Mouse (Mus musculus): ENCODE measurements at regions not wholly inside any gene's neighbourhood (a gene's known extent, or its start where the extent isn't known, plus 50 kb on each side); places are given as distances from the start of the nearest gene placed in this dataset.

DNA sequence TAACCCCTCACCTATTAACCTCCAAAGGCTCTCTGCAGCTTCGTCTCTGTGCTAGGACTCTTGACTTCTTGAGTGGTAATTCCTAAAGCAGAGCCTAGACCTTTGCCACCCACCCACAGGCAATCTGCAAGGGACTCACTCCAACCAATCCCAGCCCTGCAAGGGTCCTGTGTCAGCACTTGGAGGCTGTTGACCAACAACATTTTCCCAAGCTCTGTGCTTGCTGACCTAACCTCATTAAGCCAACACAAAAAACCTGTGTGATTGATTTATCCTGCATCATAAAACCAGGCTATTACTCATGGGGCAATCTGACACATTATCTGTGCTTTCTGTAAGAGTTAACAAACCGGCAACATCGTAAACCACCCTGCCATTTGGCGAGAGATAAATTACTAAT is 61.4 kb upstream of the Sox9 start:
- Histone ChIP-seq H3K79me2 (ENCODE audit: control insufficient read depth, insufficient read depth, low read length, poor library complexity) (no peaks in the 10 kb centered on the region), H3K9me3 (replicated peaks; ENCODE audit: insufficient read depth, low read length) (no peaks in the 10 kb centered on the region), H3K36me3 (ENCODE audit: control insufficient read depth in 1 of 2, insufficient read depth in 2 of 2, low read length in 2 of 2) (no peaks in the 10 kb centered on the region), H3K27me3 (ENCODE audit: control insufficient read depth in 1 of 2, insufficient read depth in 2 of 2, low read length in 2 of 2) (no peaks in the 10 kb centered on the region), H3K4me1 (ENCODE audit: control insufficient read depth in 1 of 2, insufficient read depth in 2 of 2, low read length in 2 of 2) (no peaks in the 10 kb centered on the region), H3K4me3 (ENCODE audit: control insufficient read depth in 1 of 2, insufficient read depth in 1 of 2, low read depth in 2 of 2, low read length in 2 of 2) (no peak overlapping the region), H3K9ac (ENCODE audit: control insufficient read depth, low read depth, low read length, poor library complexity, severe bottlenecking) (no peak overlapping the region), H3K27ac (ENCODE audit: control insufficient read depth, low read depth, low read length) (no peak overlapping the region)
- no peak for TF ChIP-seq ZMIZ1 (IDR thresholded peaks at IDR 0.05; ENCODE audit: low read depth, low read length)
- DNase-seq (ENCODE audit: low read depth, low spot score), result no peak

DNA sequence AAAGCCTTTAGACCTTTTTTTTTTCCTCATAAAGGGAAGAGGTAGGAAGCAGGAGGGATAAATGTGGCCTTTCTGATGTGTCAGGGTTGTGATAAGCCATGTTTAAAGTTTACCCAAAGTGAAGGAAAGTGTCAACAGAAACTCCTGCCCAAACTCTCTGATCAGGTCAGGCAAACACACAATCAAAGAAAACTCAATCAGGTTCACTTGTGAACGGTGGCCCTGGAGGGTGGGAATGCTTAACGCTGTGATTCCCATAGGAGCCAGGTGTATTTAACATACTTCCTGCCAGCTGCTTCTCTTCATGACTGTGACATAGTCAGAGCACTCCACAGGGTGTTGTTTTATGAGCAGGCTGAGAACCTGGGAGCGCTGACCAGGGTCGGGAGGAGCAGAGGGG is 59.1 kb upstream of the Sox9 start:
- H3K9me3 ChIP-seq (replicated peaks; ENCODE audit: insufficient read depth, low read length), result no peaks in the 10 kb centered on the region
- H3K27me3 ChIP-seq (ENCODE audit: control insufficient read depth in 1 of 2, insufficient read depth in 2 of 2, low read length in 2 of 2), result no peaks in the 10 kb centered on the region
- no peak overlapping the region for H3K27ac ChIP-seq (ENCODE audit: control insufficient read depth, low read depth, low read length)

DNA sequence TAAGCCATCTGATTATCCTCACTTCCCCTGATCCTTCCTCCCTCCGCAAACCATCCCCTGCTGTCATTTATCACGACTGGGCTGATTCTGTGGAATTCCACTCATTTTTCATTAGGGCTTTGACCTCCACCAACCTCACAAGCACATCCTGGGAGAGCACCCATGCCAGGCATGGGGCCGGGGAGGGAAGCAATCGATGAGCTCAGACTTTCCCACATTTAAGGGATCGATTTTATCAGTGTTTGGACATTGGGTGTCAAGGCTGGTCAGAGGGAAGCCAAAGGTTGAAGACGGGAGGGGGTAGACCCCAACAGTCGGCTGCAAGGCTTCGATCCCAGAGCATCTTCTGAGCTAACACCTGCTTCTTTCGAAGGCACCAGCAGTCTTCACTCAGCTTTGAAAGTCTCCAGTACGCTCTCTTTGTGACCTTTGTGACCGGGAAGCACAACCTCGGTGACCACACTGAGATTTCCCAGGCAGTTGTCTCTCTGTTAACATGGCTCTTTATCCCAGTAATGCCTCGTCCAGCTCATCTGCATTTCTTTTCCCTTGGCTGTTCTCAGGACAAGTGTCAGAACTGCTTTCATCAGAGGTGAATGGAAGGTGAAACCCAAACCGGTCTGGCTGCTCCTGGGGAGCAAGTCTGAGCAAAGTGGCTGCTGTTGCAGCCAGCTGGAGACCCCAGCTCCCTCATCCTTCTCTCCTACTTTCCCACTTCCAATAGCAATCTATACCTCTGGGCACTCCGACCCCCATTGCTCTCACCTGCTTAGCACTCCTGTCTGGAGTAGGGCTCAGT is 53.7 kb upstream of the Sox9 start:
- no peak for TF ChIP-seq ETS1 (IDR thresholded peaks at IDR 0.05; ENCODE audit: low read depth, low read length)
- no peak for TF ChIP-seq MYB (IDR thresholded peaks at IDR 0.05; ENCODE audit: low read depth, low read length)
- no peak for TF ChIP-seq POLR2AphosphoS2 (IDR thresholded peaks at IDR 0.05; ENCODE audit: low read length)
- no peak for TF ChIP-seq E2F4 (IDR thresholded peaks at IDR 0.05; ENCODE audit: borderline replicate concordance, low read depth, low read length)
- TF ChIP-seq MYC (IDR thresholded peaks at IDR 0.05; ENCODE audit: low read depth, low read length), result no peak
- no peak for TF ChIP-seq ZNF384 (IDR thresholded peaks at IDR 0.05; ENCODE audit: low read depth, low read length)
- no peak for TF ChIP-seq MEF2A (IDR thresholded peaks at IDR 0.05; ENCODE audit: extremely low read depth, insufficient replicate concordance, low read depth, low read length, poor library complexity, severe bottlenecking)
- TF ChIP-seq EP300 (IDR thresholded peaks at IDR 0.05; ENCODE audit: low read depth in 1 of 2, low read length in 2 of 2), result no peak
- no peak for TF ChIP-seq USF1 (IDR thresholded peaks at IDR 0.05; ENCODE audit: low read depth, low read length)
- no peak for TF ChIP-seq TBP (IDR thresholded peaks at IDR 0.05; ENCODE audit: low read depth, low read length)
- TF ChIP-seq MAZ (IDR thresholded peaks at IDR 0.05; ENCODE audit: low read depth, low read length), result no peak
- no peak for TF ChIP-seq POLR2AphosphoS5 (IDR thresholded peaks at IDR 0.05; ENCODE audit: borderline replicate concordance, low read depth, low read length)
- no peak for TF ChIP-seq CHD1 (IDR thresholded peaks at IDR 0.05; ENCODE audit: low read depth, low read length)
- no peak for TF ChIP-seq RAD21 (IDR thresholded peaks at IDR 0.05; ENCODE audit: low read depth, low read length)
- no peaks in the 10 kb centered on the region for H3K9me3 ChIP-seq (replicated peaks; ENCODE audit: insufficient read depth, low read length)
- no peak for DNase-seq (ENCODE audit: low read depth, low spot score)

More for the DNA sequence above, 59.1 kb upstream of the Sox9 start:
- TF ChIP-seq NELFE (IDR thresholded peaks at IDR 0.05; ENCODE audit: low read depth, low read length), result no peak
- no peak for TF ChIP-seq UBTF (IDR thresholded peaks at IDR 0.05; ENCODE audit: borderline replicate concordance, insufficient read depth, low read depth, low read length)
- TF ChIP-seq SIN3A (IDR thresholded peaks at IDR 0.05; ENCODE audit: low read length), result no peak
- TF ChIP-seq JUND (IDR thresholded peaks at IDR 0.05; ENCODE audit: low read depth, low read length), result no peak
- no peak for TF ChIP-seq MEF2A (IDR thresholded peaks at IDR 0.05; ENCODE audit: extremely low read depth, insufficient replicate concordance, low read depth, low read length, poor library complexity, severe bottlenecking)
- no peaks in the 10 kb centered on the region for H3K79me2 ChIP-seq (ENCODE audit: control insufficient read depth, insufficient read depth, low read length, poor library complexity)
- no peaks in the 10 kb centered on the region for H3K4me1 ChIP-seq (ENCODE audit: control insufficient read depth in 1 of 2, insufficient read depth in 2 of 2, low read length in 2 of 2)
- H3K4me3 ChIP-seq (ENCODE audit: control insufficient read depth in 1 of 2, insufficient read depth in 1 of 2, low read depth in 2 of 2, low read length in 2 of 2), result no peak overlapping the region
- no peaks in the 10 kb centered on the region for H3K36me3 ChIP-seq (ENCODE audit: control insufficient read depth in 1 of 2, insufficient read depth in 2 of 2, low read length in 2 of 2)
- H3K9ac ChIP-seq (ENCODE audit: control insufficient read depth, low read depth, low read length, poor library complexity, severe bottlenecking), result no peak overlapping the region
- DNase-seq (ENCODE audit: low read depth, low spot score), result no peak

More for the DNA sequence above, 53.7 kb upstream of the Sox9 start:
- Histone ChIP-seq H3K4me1 (ENCODE audit: control insufficient read depth in 1 of 2, insufficient read depth in 2 of 2, low read length in 2 of 2) (no peaks in the 10 kb centered on the region), H3K9ac (ENCODE audit: control insufficient read depth, low read depth, low read length, poor library complexity, severe bottlenecking) (no peak overlapping the region), H3K27ac (ENCODE audit: control insufficient read depth, low read depth, low read length) (no peak overlapping the region), H3K4me3 (ENCODE audit: control insufficient read depth in 1 of 2, insufficient read depth in 1 of 2, low read depth in 2 of 2, low read length in 2 of 2) (no peak overlapping the region), H3K36me3 (ENCODE audit: control insufficient read depth in 1 of 2, insufficient read depth in 2 of 2, low read length in 2 of 2) (no peaks in the 10 kb centered on the region), H3K79me2 (ENCODE audit: control insufficient read depth, insufficient read depth, low read length, poor library complexity) (no peaks in the 10 kb centered on the region), H3K27me3 (ENCODE audit: control insufficient read depth in 1 of 2, insufficient read depth in 2 of 2, low read length in 2 of 2) (no peaks in the 10 kb centered on the region)
